Mouse (Mus musculus) limb, embryonic 14.5 days (tissue): ENCODE data around the gene 1810049J17Rik. TPM values are rescaled to one million over a fixed set of nuclear protein-coding genes. Genes with fewer than 3 reads are reported as not detected.

Experiments
- ATAC-seq: fragments of 200-750 bp; cut with Nextera tagmentation; 2 replicates; pipeline ENCODE4 v1.8.0; 2017; ENCODE audit warnings: low read depth, moderate number of reproducible peaks, moderate TSS enrichment; ENCODE audit not compliant: low FRiP score
- DNase-seq: peaks from one replicate; pipeline ENCODE4 v3.0.0-alpha.2; 2015; ENCODE audit warnings: low spot score
- H3K27ac ChIP-seq: fragments of 300-500 bp; sonication (generic); replicated peaks from 2 replicates; pipeline ENCODE4 v1.5.1; 2014; ENCODE audit warnings: low read depth, mild to moderate bottlenecking, low read length, moderate library complexity, mixed read lengths
- H3K27me3 ChIP-seq: fragments of 300-500 bp; sonication (generic); 2 replicates; pipeline ENCODE4 v1.6.1; 2014; ENCODE audit warnings: low read length, mixed read lengths; ENCODE audit not compliant: control insufficient read depth, insufficient read depth
- H3K36me3 ChIP-seq: fragments of 300-500 bp; sonication (generic); 2 replicates; pipeline ENCODE4 v1.6.1; 2014; ENCODE audit warnings: mild to moderate bottlenecking, low read length, moderate library complexity, mixed read lengths; ENCODE audit not compliant: control insufficient read depth, insufficient read depth
- H3K4me1 ChIP-seq: fragments of 300-500 bp; sonication (generic); 2 replicates; pipeline ENCODE4 v1.6.1; 2014; ENCODE audit warnings: antibody characterized with exemption, low read length, mixed read lengths; ENCODE audit not compliant: control insufficient read depth, insufficient read depth
- H3K4me2 ChIP-seq: fragments of 300-500 bp; sonication (generic); replicated peaks from 2 replicates; pipeline ENCODE4 v1.6.1; 2014; ENCODE audit warnings: low read depth, mild to moderate bottlenecking, low read length, moderate library complexity; ENCODE audit not compliant: severe bottlenecking
- H3K4me3 ChIP-seq: fragments of 300-500 bp; sonication (generic); replicated peaks from 2 replicates; pipeline ENCODE4 v1.5.1; 2014; ENCODE audit warnings: low read length
- H3K9ac ChIP-seq: fragments of 300-500 bp; sonication (generic); 2 replicates; pipeline ENCODE4 v1.6.1; 2014; ENCODE audit warnings: mild to moderate bottlenecking, low read depth, low read length, moderate library complexity; ENCODE audit not compliant: severe bottlenecking
- H3K9me3 ChIP-seq: fragments of 300-500 bp; sonication (generic); 2 replicates; pipeline ENCODE4 v1.6.1; 2016; ENCODE audit warnings: low read length; ENCODE audit not compliant: control insufficient read depth
- POLR2A ChIP-seq: fragments of 200-500 bp; IDR thresholded peaks from 2 replicates; pipeline ENCODE4 v1.8.0; 2012; ENCODE audit warnings: inconsistent platforms, mild to moderate bottlenecking, moderate library complexity, borderline replicate concordance; ENCODE audit not compliant: insufficient read depth, insufficient read length; ENCODE audit errors: extremely low read depth
- WGBS: fragments of 180-500 bp; shearing (Covaris S2); extraction: QIAGEN DNeasy Blood & Tissue Kit; methylation state at CpG from one replicate; pipeline ENCODE4 v1.1.7; 2014; 5-methylcytosine and 5-hydroxymethylcytosine counted together
- polyA plus RNA-seq, 2 experiments: library from polyadenylated mRNA; depleted of rRNA in 1 of 2; stranded (reverse) in 1 of 2; unstranded in 1 of 2; fragments of >200 nt; fragmentation: Nextera tagmentation in 1 of 2; extraction: Ambion mirVana in 1 of 2; gene quantifications; 2 replicates each; pipeline versions ENCODE4 v1.2.1 to v1.2.3; 2012 to 2014

The 1810049J17Rik gene
- polyA plus RNA-seq, 2 experiments, result 0.62 TPM; not detected in 1

DNA sequence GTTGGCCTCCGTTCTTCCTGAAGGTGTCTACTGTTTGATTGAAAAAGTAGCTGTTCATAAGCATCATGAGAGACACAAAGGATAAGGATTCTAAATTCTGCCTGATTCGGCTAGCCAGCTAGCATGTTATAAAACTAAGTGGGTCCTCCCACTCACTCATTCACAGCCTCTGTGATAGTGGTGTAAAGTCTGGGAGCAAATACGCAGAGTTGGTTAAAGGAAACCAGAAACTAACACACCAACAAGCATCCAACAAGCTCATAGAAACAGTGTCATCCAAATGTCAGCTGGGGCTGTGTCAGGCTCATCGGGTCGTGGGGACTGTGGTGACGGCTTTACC lies 41.0 kb upstream of the 1810049J17Rik start:
- no peak for DNase-seq
- no peak for TF ChIP-seq POLR2A
- H3K27me3 ChIP-seq, result no peaks in the 10 kb centered on the region
- H3K4me1 ChIP-seq, result 0 out of 2 replicates have a peak, but pooled peaks cover 3% of the 10 kb centered on the region
- H3K27ac ChIP-seq, result no peak overlapping the region
- 84% methylated on average over 6 of the region's 6 CpGs for WGBS
- peaks cover 35% of the 10 kb centered on the region for H3K36me3 ChIP-seq
- no peaks in the 10 kb centered on the region for H3K9me3 ChIP-seq
- H3K4me3 ChIP-seq, result no peak overlapping the region
- no peak overlapping the region for H3K9ac ChIP-seq
- H3K4me2 ChIP-seq, result no peak overlapping the region
- no peak for ATAC-seq

DNA sequence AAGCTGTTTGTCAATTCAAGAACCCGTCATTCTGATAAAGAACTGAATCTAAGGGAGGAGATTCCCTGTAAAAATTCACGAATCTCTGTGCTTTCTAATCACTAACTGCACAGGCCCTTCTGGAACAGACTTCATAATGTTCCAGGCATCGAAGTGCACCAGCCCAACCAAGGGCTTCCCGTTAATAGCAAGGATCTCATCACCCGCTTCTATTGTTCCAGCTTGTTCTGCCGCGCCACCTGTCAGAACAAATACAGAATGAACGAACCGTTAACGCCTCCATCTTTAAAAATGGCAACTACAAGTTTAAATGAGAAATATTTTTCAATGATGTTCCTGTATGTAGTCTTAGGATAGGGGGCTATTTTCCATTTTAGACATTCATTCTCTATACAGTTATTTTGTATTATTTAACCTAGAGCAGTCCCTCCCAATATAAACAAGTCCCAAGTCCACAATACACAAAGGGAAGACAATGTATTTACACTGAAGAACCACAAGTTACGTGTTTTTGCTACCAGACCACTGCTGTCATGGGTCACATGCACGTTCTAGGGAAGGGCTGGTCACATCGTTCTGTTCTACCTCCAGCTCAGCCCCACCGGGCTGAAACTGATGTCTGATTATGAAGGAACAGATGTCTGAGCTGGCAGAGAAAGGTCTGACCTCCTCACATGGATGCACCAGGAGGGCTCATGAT lies 40.5 kb upstream of the 1810049J17Rik start:
- H3K4me3 ChIP-seq, result no peak overlapping the region
- peaks cover 31% of the 10 kb centered on the region for H3K36me3 ChIP-seq
- ATAC-seq, result no peak
- TF ChIP-seq POLR2A, result no peak
- H3K9me3 ChIP-seq, result no peaks in the 10 kb centered on the region
- 91% methylated on average over 14 of the region's 14 CpGs for WGBS
- no peak for DNase-seq
- H3K27me3 ChIP-seq, result no peaks in the 10 kb centered on the region
- H3K27ac ChIP-seq, result no peak overlapping the region
- no peak overlapping the region for H3K4me2 ChIP-seq
- 0 out of 2 replicates have a peak, but pooled peaks cover 3% of the 10 kb centered on the region for H3K4me1 ChIP-seq
- H3K9ac ChIP-seq, result no peak overlapping the region

DNA sequence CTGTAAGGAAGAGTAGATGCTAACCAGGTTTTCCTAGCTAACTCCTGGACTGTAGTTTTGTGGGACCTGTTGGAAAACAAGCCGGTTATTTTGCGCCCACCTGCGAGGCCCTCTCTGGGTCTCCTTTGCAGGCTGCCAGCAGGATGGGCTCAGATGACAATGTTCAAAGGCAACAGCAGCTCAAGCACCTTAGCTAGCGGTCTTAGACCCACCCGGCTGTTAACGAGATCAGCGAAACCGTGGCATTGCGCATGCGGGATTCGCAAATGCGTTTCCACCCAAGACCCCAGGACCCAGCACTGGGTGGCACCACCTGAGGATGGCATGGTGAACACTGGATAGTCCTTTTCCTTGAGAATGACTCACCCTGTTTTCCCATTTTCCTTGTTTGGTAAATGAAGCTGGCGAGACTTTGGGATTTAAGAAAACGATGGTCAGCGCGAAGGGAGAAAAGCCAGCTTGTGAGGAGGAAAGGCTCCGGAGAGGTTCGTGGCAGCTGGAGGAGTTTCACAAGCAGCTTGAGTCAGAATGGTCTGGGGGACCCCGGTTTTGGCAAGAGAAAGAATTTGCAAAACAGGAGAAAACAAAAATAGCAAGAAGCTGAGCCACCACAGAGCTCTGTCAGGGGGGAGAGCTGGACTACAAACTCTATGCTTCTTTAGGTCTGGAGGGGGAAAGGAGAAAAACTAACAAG lies 39.0 kb upstream of the 1810049J17Rik start:
- ATAC-seq, result no peak

DNA sequence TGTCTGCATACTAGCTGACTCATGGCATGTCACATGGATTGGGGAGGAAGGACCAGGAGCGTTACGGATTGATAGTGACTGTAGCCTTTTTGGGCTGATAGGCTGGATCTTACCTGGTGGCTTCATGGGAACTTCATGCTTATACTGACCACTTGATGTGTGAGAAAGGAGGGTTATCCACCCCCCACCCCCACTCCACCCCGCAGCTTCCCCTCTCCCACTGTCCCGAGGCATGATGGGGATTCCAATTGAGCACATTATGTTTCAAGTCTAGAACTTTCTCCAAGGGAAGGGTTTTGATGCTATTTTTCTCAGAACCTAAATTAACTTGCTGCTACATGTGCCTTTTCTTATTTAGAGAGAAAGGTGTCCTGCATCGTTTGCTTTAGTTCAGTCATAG lies 36.7 kb upstream of the 1810049J17Rik start:
- ATAC-seq, result no peak
- no peaks in the 10 kb centered on the region for H3K27me3 ChIP-seq
- 92% methylated on average over 5 of the region's 5 CpGs for WGBS

More for the DNA sequence above, 39.0 kb upstream of the 1810049J17Rik start:
- H3K4me3 ChIP-seq, result no peak overlapping the region
- no peak overlapping the region for H3K4me2 ChIP-seq
- no peak for DNase-seq
- H3K9me3 ChIP-seq, result no peaks in the 10 kb centered on the region
- H3K27me3 ChIP-seq, result no peaks in the 10 kb centered on the region
- peaks cover 29% of the 10 kb centered on the region for H3K36me3 ChIP-seq
- no peak overlapping the region for H3K9ac ChIP-seq
- H3K4me1 ChIP-seq, result 0 out of 2 replicates have a peak, but pooled peaks cover 3% of the 10 kb centered on the region
- no peak overlapping the region for H3K27ac ChIP-seq
- no peak for TF ChIP-seq POLR2A
- 70% methylated on average over 19 of the region's 19 CpGs for WGBS

DNA sequence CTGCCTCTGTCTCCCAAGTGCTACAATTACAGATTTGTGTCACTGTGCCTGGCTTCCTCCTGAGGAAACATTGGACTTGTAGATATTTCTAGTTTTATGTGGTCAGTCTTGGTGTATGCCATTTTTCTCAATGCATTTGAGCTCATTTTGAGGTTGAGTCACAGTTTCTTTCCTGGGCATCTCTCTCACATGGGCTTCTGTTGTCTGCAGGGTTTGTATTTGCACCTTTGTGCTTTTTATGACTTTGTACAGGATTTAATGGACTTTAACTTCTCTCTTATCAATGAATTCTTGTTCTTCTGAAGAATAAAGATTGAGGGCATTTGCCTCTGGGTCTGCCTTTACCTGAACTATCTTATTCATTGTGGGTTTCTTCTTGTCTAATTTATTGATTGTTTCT lies 35.8 kb upstream of the 1810049J17Rik start:
- H3K4me2 ChIP-seq, result no peak overlapping the region
- peaks cover 43% of the 10 kb centered on the region for H3K36me3 ChIP-seq
- no peaks in the 10 kb centered on the region for H3K27me3 ChIP-seq
- no peak for TF ChIP-seq POLR2A
- H3K9me3 ChIP-seq, result no peaks in the 10 kb centered on the region
- ATAC-seq (no peak), DNase-seq (no peak)
- H3K27ac ChIP-seq, result no peak overlapping the region
- H3K4me1 ChIP-seq, result 0 out of 2 replicates have a peak, but pooled peaks cover 3% of the 10 kb centered on the region
- no peak overlapping the region for H3K9ac ChIP-seq
- H3K4me3 ChIP-seq, result no peak overlapping the region

More for the DNA sequence above, 36.7 kb upstream of the 1810049J17Rik start:
- no peak for TF ChIP-seq POLR2A
- no peak overlapping the region for H3K4me2 ChIP-seq
- H3K9ac ChIP-seq, result no peak overlapping the region
- H3K4me1 ChIP-seq, result 0 out of 2 replicates have a peak, but pooled peaks cover 3% of the 10 kb centered on the region
- H3K36me3 ChIP-seq, result peaks cover 38% of the 10 kb centered on the region
- DNase-seq, result no peak
- no peak overlapping the region for H3K4me3 ChIP-seq
- H3K27ac ChIP-seq, result no peak overlapping the region
- H3K9me3 ChIP-seq, result no peaks in the 10 kb centered on the region
